Mouse (Mus musculus) thymus, adult 2 months (tissue): ENCODE measurements around the gene Slc25a42.

ENCODE experiments used
- CTCF ChIP-seq: fragments of 200-500 bp; IDR thresholded peaks from 2 replicates; pipeline ENCODE4 v1.5.1; 2012; ENCODE audit warnings: mild to moderate bottlenecking, control low read depth, low read length, moderate library complexity, borderline replicate concordance; ENCODE audit not compliant: control insufficient read depth, poor library complexity, insufficient read depth; ENCODE audit errors: extremely low read depth
- POLR2A ChIP-seq: fragments of 200-500 bp; IDR thresholded peaks from 2 replicates; pipeline ENCODE4 v1.6.1; 2012; ENCODE audit warnings: mild to moderate bottlenecking, low read length, control low read depth, moderate library complexity; ENCODE audit not compliant: control insufficient read depth, poor library complexity, insufficient read depth; ENCODE audit errors: extremely low read depth

- TF ChIP-seq POLR2A (no peak), CTCF (no peak)
These were observed 9.9 kb upstream of the Slc25a42 start for GRCm38 (mm10) chr8:70222041-70222440.
